Mouse (Mus musculus) cerebellum, adult 11-12 months (tissue): ENCODE measurements at regions not wholly inside any gene's neighbourhood (a gene's known extent, or its start where the extent isn't known, plus 50 kb on each side); places are given as distances from the start of the nearest gene placed in this dataset.
"Not testable (repeated sequence)": the region's sequence is repeated elsewhere in the genome, so short reads cannot be mapped to it uniquely, and the experiment has no call there.

Experiments
- DNase-seq: peaks from one replicate; pipeline ENCODE4 v3.0.0; 2022

GRCm38 (mm10) chr3:37812936-37813335 lies 88.6 kb upstream of the Gm5148 start:
- DNase-seq, result no peak

- no peak for DNase-seq
Measured at GRCm38 (mm10) chr3:37811429-37811828, 87.1 kb upstream of the Gm5148 start.

GRCm38 (mm10) chr3:37810763-37811162 lies 86.5 kb upstream of the Gm5148 start:
- no peak for DNase-seq

DNA sequence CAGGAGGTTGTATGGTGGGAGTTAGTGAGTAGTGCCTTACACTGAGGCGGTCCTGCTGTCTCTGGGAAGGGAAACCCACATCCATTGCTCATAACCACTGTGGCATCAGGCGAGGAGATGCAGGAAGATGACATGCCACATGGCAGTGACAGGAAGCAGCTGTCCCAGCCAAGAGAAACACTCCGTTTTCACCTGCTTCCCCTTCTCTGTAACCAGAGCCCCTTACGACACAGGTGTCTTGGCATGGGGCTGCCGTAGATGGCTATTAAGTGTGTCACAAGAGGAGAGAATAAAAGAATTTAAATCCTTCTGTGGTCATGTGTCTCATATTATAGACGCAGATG lies 81.5 kb upstream of the Gm5148 start:
- no peak for DNase-seq

- DNase-seq, result no peak
Measured at GRCm38 (mm10) chr3:37804941-37805804, 80.9 kb upstream of the Gm5148 start.

DNA sequence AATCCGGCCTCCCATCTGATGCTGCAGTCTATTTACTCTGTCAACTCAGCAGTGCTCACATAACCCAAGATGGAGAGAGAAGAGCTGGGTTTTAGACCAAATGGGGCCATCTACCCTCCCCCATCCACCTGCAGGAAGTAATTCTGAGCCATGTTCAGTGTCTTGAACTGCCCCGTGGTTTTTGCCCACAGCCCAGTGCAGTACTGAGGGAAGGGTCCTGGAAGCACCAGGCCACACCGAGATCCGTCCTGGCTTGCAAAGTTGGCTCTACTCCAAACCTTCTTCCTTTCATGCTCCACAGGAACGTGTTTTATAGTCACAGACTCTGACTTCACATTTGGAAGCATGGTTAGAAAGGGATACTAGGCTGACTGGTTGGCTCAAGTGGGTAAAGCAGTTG lies 80.0 kb upstream of the Gm5148 start:
- DNase-seq, result no peak

DNA sequence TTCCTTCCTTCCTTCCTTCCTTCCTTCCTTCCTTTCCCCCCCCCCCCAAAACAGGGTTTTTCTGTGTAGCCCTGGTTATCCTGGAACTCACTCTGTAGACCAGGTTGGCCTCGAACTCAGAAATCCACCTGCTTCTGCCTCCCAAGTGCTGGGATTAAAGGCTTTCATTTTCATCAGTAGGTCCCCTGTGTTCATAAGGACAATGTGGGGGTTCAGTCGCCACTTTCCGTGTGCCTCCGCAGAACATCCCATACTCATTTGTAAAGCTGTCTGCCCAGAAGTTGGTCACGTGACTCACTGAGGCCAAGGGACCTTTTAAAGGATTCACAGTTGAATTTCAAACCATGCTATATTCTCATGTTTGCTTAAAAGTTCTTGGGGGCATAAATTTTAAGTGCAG lies 79.5 kb upstream of the Gm5148 start:
- not testable (repeated sequence) for DNase-seq

DNA sequence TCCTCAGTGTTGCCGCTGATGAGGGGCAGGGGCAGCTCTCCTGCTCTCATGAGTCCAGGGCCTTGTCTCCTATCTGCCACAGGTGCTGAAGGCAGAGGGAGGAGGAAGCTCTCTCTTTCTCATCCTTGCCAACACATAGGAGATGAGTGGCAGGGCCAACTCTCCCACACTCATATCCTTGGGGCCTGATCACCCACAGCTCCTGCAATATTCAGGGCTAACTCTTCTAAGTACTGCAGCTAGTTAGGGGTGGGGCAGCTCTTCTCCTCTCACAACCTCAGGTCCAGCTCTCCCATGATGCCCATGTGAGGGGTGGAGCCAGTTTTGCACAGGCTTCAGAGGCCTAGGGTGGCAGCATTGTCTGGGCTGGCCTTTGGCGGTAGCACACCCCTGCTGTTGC lies 77.3 kb upstream of the Gm5148 start:
- no peak for DNase-seq

GRCm38 (mm10) chr3:37799809-37800208 lies 75.5 kb upstream of the Gm5148 start:
- DNase-seq, result no peak

DNA sequence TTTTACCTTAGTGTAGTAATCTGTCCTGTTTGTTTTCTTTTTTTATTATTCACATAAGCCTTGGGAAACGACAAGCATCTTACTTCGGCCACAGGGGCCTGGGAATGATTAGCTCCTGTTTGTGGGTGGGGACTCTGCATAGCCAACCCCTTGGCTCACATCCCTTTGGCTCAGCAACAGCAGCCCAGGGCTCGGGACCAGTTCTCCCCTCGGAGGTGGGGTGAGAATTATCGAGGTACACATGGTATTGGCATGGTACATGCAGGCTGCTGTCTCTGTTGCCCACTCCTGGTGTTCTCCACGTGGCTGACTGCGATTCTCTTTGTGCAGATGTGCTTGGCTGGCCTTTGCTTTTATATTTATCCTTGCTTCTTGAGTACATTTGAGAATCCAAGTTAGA lies 65.4 kb upstream of the Gm5148 start:
- no peak for DNase-seq

DNA sequence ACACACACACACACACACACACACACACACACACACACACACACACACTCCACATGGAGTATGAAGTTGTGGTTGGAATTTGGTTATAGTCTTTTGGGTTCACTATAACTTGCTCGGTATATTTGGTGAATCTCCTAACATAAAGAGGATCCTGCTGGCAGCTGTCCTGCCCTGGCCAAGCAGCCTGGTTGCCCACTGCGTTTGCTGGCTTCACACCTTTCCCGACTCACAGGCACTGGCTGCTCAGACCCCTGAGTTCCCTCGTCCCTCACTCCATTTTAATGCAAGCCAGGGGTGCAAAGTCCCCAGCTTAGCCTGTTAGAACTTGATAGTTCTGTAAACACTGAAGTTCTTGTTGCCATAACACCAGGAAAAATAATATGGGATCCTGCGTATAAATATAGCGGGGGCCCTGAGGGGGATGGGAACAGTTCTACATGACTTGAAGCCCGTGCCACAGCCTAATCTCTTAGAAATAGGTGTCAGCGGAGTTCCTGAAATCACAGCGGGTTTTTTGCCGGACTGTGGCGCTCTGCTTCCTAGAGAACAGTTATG lies 64.9 kb upstream of the Gm5148 start:
- DNase-seq, result no peak

- no peak for DNase-seq
Measured at GRCm38 (mm10) chr3:37788366-37788765, 64.1 kb upstream of the Gm5148 start.

- no peak for DNase-seq
Measured at GRCm38 (mm10) chr3:37786792-37787191, 62.5 kb upstream of the Gm5148 start.

DNA sequence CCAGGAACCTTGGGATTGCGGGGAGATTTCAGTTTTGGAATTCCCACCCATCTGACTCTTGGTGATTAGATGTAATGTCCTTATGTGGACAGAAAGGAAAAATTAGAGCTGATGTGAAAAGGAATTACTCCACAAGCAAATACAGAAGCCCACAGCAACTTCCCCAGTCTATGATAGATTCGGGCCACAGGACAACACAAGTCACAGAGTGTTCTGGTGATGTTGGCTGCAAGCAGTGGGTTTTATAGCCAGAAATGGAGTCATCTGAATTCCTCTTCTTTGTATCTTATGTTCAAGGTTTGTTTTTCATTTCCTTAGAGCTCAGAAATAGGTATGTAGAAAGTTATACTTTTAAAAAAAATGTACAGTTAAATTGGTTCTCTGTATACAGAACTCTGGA lies 56.8 kb upstream of the Gm5148 start:
- DNase-seq, result no peak

DNA sequence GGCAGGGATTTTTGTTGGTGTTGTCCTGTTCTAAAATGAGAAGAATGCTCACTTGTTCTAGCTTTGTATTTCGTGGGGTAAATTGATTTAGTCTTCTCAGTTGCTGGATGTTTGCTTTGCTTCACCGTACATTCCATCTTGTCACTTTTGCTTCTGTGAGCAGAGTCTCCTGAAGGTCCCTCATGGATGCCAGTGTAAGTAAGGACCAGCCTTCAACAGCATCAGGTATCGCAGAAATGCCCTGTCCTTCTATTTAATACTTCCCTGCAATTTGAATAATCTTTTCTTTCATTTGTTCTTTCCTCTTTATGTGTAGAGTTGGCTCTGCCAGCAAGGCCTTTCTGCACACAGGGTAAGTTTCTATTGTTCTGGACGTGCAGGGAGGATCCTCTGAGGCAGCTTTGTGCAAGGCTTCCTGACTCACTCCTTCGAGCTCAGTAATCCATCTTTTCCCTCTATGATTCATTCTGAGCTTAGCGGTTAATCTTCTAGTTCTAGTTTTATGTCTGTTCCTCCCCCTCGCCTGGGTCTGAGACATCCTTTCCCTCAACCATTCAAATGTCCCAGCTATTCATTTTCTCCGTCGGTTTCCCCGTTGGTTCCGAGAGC lies 55.7 kb upstream of the Gm5148 start:
- DNase-seq, result no peak

- DNase-seq, result no peak
Measured at GRCm38 (mm10) chr3:37778386-37778785, 54.1 kb upstream of the Gm5148 start.

DNA sequence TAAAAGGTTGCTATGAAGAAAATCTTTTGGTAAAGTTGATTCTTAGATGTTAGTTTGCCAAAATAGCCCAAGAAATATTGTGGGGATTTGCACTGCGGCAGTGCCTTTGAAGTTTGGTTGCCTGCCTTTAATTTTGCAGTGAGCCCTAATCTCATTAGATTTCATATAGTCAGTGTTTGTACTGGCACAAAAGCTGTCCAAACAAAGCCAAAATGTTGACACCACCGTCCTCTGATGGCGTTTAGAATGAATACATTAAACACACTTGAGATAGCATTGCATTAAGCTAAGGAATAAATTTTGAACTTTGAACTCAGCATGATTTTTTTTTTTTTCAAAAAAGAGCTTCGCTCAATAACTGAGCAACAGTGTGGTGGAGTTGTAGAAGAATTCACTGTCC lies 51.9 kb upstream of the Gm5148 start:
- no peak for DNase-seq
